Mouse (Mus musculus) B cell, adult 2 months (primary cell): Measurements from ENCODE around the gene Car2.
A peak's percentile ranks its signal among the peaks of the same experiment; 100 is the strongest.

Experiments used
- DNase-seq, 2 experiments: peaks; one replicate each; pipeline ENCODE4 v3.0.0; 2022

Gene Car2

GRCm38 (mm10) chr3:14879293-14879692 lies 6.8 kb upstream of the Car2 start:
- no peak for DNase-seq

- peak; percentile 62 to 66 for DNase-seq
These were observed 5.8 kb upstream of the Car2 start for GRCm38 (mm10) chr3:14880277-14880676.

- DNase-seq: no peak
These were observed 4.1 kb upstream of the Car2 start for GRCm38 (mm10) chr3:14882005-14882404.

GRCm38 (mm10) chr3:14882756-14883155 lies 3.3 kb upstream of the Car2 start:
- no peak for DNase-seq

- DNase-seq: no peak
These were observed 1.2 kb upstream of the Car2 start for GRCm38 (mm10) chr3:14884826-14885225.

- peak; percentile 28 to 32 for DNase-seq
These were observed 1.1 kb downstream of the Car2 start for GRCm38 (mm10) chr3:14887134-14887666.

GRCm38 (mm10) chr3:14887686-14888295 lies 1.7 kb downstream of the Car2 start:
- DNase-seq: no peak

GRCm38 (mm10) chr3:14888549-14888948 lies 2.5 kb downstream of the Car2 start:
- no peak for DNase-seq

- DNase-seq: no peak
These were observed 3.0 kb downstream of the Car2 start for GRCm38 (mm10) chr3:14889085-14889484.

- DNase-seq: no peak
These were observed 3.8 kb downstream of the Car2 start for GRCm38 (mm10) chr3:14889716-14890409.

- DNase-seq: no peak
These were observed 6.9 kb downstream of the Car2 start for GRCm38 (mm10) chr3:14892991-14893390.

GRCm38 (mm10) chr3:14893700-14894099 lies 7.6 kb downstream of the Car2 start:
- no peak for DNase-seq

GRCm38 (mm10) chr3:14895333-14895732 lies 9.3 kb downstream of the Car2 start:
- DNase-seq: no peak

- no peak for DNase-seq
These were observed 11.7 kb downstream of the Car2 start for GRCm38 (mm10) chr3:14897770-14898169.

- no peak for DNase-seq
These were observed 17.3 kb downstream of the Car2 start for GRCm38 (mm10) chr3:14903380-14903779.

- no peak for DNase-seq
These were observed 18.1 kb downstream of the Car2 start for GRCm38 (mm10) chr3:14904165-14904564.

- no peak for DNase-seq
These were observed 21.2 kb downstream of the Car2 start for GRCm38 (mm10) chr3:14907271-14907670.

GRCm38 (mm10) chr3:14911992-14912582 lies 26.0 kb downstream of the Car2 start:
- peak in 1 of 2 experiments; percentile 29 for DNase-seq

GRCm38 (mm10) chr3:14913774-14914173 lies 27.7 kb downstream of the Car2 start:
- DNase-seq: no peak

- no peak for DNase-seq
These were observed 29.3 kb downstream of the Car2 start for GRCm38 (mm10) chr3:14915355-14915754.

GRCm38 (mm10) chr3:14917261-14917660 lies 31.2 kb downstream of the Car2 start:
- DNase-seq: no peak

GRCm38 (mm10) chr3:14944706-14945105 lies 58.6 kb downstream of the Car2 start:
- no peak for DNase-seq

GRCm38 (mm10) chr3:14945627-14946026 lies 59.6 kb downstream of the Car2 start:
- DNase-seq: no peak
